Mouse (Mus musculus) spleen, postnatal 10 days (tissue): Measurements from ENCODE around the gene Rwdd2b.

Experiments
- DNase-seq, 2 experiments: peaks; one replicate each; pipeline ENCODE4 v3.0.0; 2021 to 2022; ENCODE audit warnings: low spot score in 2 of 2

The Rwdd2b gene

DNA sequence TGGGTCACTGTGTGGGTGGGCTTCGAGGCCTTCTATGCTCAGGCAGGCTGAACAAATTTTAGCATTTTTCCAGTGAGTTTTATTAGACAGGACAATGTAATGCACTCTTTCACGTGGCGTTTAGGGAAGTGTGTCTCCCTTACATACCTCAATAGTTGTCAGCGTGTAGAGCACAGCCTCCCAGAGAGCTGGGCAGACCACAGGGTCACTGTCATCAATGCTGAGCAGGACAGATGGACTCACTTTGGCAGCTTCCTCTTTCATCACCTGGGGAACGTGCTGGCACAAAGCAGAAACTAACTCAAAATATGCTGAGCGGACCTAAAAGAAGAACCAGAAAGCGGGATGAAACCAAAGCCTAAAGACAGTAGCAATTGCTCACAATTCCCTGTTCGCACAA lies 19.7 kb downstream of the Rwdd2b start:
- DNase-seq: no peak

DNA sequence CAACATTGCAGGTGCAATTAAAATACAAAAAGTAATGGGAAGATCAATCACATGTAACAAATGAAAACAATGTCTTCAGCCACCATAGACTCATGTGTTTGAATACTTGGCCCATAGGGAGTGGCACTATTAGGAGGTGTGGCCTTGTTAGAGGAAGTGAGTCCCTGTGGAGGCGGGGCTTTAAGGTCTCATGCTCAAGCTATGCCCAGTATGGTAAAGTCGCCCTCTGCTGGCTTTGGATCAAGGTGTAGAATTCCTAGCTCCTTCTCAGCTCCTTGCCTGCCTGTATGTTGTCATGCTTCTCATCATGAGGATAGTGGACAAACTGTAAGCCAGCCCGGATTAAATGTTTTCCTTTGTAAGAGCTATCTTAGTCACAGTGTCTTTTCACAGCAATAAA lies 35.4 kb downstream of the Rwdd2b start:
- DNase-seq: peak in 1 of 2 experiments; percentile 68

DNA sequence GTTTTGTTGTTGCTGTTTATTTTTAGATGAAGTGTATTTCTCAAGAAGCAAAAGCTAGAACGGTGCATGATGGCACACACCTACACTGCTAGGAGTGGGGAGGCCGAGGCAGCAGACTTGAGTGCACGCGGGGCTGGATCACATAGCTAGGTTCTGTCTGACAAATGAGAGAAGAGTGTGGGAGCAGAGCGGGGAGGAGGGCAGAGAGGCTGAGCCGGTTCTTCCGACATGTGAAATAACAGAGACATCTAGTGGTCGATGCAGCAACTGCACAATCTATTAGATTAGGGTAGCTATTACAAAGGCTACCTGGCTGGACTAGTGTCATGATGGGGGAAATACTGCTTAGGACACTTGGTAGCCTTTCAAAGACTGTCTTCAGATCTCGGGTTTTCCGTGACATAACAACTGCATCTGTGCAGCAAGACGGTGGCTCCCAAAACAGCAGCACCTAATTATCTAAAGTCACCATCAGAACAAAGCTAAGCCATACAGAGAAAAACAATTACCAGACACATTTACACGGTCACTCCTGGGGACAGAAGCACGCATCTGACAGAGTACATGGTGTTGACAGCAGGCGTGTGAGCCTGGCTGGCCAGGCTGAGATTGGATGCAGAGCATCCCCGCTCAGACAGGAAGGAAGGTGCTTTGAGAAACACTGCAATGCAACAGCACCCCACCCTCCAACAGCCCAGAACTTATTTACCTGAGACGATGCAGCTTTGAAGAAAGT lies 46.4 kb downstream of the Rwdd2b start:
- peak; percentile 27 to 59 for DNase-seq

DNA sequence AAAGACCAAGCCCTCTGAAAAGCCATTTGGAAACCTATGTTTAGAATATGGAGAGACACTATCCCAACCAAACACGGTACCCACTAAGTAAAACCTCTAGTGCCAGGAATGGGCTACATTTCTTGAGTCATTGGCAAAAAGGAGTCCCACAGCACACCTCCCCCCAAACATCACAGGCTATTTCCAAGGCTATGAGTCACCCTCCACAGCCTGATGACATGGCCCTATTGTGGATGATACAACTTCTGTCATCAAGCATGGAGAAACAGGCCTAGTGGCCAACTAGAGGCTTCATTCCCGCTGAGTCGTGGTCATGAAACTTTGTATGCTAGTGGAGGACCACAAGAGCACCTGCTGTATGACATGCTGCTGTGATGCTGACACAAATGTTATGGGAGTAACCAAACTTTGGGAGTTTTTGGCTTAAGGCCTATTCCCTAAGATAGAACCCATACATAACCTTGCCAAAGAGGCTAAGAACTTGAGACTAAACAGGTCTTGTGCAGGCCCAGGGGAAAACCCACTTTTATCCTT lies 52.9 kb downstream of the Rwdd2b start:
- DNase-seq: no peak

DNA sequence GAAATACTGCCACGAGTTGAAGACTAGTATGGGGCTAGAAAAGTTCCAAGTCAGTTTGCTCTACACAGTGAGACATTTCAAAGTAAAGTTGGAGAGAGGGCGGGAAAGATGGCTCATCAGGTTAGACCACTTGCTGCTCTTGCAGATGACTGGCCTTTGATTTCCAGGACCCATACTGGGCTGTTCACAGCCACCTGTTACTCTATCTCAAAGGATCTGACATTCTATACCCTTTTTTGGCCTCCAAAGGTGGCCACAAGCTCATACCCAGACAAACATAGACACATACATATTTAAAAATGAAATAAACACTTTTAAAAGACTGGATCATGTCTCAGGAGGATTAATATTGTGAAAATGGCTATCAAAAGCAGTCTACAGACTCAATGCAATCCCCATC lies 56.0 kb downstream of the Rwdd2b start:
- DNase-seq: no peak
